Mouse (Mus musculus) adrenal gland, adult 2 months (tissue): ENCODE measurements around the gene Tctex1d1. TPM values are rescaled to one million over a fixed set of nuclear protein-coding genes. Genes with fewer than 3 reads are reported as not detected.
A peak's percentile ranks its signal among the peaks of the same experiment; 100 is the strongest.

ENCODE experiments used
- DNase-seq: peaks from one replicate; pipeline ENCODE4 v3.0.0; 2021
- polyA plus RNA-seq: library from polyadenylated mRNA; depleted of rRNA; stranded (reverse); fragments of >200 nt; gene quantifications from 2 replicates; pipeline ENCODE4 v1.2.3, GENCODE M21; 2012
- total RNA-seq, 2 experiments: library from RNA; stranded (reverse); gene quantifications; 2 replicates each; pipeline ENCODE4 v1.2.3; 2021

Gene Tctex1d1
- total and polyA plus RNA-seq, 3 experiments, result not detected

DNA sequence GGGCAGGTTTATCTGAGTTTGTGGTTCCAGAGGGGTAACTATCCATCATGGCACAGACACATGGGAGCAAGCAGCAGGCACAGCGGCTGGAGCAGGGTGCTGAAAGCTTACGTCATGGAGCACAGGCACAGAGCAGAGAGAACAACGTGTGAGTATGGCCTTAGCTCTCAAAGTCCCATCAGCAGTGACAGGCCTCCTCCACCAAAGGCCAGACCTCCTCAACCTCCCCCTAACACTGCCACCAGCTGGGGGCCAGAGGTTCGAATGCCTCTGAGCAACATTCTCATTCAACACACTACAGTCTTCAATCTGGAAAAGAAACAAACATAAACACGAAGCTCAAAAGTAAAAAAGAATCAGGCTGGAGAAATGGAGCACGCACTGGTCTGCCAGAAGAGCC lies 10.1 kb downstream of the Tctex1d1 start:
- DNase-seq, result no peak

DNA sequence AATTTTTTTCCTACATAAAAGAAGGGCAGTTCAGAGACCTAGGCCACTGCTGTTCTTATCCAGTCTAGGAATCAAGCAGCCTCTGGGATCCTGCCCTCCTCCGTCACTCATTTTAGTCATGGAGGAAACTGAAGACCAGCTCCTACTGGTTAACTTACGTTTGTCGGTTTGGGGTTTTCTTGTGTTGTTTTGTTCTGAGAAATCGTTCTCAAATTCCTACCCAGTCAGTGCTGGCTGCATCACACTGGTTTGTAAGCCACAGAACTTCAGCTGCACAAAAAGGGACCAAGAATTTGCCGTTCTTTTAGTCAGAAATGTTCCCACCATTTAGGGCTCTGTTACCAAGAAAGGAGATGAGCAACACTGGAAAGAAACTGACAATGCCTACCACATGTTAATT lies 11.0 kb downstream of the Tctex1d1 start:
- DNase-seq, result no peak

DNA sequence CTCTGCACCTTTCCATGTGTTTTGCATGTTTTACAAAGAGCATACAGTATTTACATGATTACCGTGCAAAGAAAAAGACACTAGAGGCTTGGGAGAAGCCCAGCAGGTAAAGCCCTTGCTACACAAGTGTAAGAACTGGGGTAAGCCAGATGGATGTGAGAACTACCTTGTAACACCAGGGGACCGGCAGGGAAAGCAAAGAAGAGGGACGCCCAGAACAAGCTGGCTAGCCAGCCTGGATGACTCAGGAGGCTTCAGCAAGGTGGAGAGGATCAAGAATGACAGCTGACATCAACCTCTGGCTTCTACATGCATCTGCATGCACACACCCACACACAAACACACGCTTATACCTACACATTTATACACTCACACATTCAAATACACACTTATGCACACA lies 11.6 kb downstream of the Tctex1d1 start:
- DNase-seq, result no peak

DNA sequence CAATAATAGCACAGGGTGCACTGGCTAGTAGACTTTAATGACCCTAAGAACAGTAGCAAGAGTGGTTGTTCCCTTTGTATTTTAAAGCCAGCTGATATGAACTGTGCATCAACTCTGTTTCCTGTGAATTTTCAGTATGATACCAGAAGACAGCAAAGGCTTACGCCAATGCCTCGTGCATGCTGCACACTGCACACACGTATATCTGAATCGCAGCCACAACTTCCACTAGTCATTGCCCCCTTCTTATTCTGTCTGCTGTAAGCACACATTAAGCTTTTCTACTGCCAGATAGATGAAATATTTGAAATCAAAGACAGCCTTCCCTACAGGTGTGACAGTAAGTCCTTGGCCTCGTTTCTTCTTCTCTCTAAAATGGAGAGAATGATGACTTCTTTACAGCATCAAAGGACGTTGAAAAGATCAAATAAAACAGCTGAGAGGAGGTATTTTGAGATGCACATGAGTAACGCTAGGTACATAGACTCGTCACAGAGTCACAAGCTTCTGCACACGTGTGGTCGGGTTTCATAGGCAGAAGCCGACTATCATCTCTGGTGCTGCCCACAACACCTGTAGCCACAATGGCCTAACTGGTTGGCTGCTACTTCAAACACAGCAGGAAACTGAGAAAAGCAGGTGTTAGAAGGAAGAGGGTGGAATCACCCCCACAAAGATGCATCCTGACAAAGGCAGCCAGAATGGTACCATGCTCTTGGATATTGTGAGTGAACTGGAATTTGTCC lies 12.4 kb downstream of the Tctex1d1 start:
- DNase-seq, result no peak

DNA sequence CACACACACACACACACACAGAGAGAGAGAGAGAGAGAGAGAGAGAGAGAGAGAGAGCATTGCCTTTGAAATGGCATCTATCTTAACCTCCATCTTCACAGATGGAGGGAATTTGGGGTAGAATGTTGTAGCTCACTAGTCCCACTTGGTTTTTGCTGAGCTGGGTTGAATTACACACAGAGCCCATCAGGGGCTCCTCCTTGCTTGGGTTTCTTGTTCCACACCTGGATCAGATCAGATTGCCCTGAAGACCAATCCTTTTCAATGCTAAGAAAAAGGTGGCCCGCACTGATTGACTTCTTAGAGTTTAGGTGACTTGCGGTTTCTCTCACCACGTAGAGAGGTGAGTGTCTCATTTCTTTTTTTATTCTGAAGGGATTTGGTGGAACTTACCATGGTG lies 13.3 kb downstream of the Tctex1d1 start:
- no peak for DNase-seq

DNA sequence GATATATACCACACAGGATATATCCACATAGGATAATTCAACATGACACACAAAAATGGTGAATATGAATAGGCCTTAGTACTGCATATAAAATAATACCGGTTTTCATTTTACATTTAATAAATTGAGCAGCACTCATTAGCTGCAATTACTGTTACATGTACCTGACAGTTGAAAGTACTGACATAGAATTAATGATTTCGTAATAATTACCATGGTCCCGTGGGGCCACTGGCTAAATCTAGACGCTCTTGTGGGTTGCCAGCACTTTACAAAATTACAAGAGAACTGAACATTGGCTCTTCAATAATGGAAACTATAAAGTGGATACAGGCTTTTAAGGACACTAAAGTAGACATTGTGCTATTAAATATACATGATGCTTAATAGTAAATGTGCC lies 26.3 kb downstream of the Tctex1d1 start:
- DNase-seq, result no peak

DNA sequence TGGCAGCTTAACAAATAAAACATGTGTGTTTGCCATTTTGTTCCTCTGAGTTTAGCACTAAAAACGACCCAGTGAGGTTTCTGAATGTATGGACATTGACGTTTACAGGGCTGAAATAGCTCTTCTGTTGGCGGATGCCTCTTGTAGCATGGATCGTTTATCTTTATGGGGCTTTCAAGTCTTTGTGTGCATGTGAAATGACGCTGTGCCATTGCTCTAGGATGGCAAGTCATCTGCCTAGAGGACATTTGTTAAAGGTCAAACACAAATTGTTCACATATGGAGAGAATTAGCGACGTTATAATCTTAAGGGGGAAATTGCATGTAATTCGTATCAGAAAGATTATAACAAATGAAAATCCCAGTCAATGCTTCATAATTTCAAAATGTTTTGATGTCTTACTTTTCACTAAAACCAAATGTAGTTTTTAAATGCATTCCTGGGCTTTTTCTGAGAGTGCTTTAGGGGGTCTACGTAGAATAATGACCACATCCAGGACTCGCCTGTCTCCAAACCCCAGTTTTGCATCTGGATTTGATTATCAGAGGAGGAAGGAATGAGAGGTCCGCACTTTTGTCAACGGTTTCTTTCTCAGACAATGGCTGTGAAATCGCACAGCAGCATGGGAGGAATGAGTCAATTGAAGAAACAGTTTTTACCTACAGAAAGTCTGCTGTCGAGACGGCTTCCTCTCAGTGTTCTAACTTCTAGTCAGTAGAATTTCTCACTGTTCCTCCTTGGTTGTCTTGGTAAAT lies 27.0 kb downstream of the Tctex1d1 start:
- no peak for DNase-seq

DNA sequence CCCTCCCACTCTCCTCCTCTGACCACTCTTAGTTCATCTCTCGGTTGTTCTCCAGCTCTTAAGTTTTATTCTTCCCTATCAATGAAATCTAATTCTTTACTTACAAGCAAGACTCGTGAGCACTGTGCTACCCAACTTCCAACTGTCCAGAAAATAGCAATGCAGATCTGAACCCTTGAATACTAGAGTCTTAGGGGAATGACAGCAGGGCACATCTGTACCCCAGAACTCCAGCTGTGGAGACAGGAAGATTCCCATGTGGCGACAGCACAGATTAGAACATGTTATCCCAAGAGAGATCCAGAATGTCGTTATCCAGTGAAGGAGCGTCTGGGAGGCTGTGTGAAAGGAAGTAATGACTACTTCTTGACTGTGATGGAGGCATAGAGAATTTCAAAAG lies 27.9 kb downstream of the Tctex1d1 start:
- no peak for DNase-seq

DNA sequence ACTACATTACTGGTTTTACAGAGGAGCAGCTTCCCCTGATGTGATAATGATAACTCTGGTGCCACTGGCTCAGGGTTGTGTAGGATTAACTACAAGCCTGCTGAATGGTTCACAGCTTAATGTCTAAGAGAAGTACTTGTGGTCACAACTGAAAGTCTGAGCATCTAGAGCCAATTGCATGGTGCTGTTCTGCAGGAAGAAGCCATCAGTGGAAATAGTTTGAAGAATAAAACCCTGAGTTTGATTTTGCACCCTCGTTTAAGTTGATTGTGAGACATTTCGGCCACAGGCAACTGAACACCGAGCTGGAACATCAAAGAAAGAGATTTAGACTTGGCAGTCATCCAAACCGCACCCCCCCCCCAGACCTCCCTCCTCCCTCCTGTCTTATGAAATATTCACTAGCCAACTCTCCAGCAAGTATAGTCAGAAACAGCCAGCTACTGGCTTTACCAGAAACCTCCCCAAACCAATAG lies 28.6 kb downstream of the Tctex1d1 start:
- peak; percentile 9 for DNase-seq

DNA sequence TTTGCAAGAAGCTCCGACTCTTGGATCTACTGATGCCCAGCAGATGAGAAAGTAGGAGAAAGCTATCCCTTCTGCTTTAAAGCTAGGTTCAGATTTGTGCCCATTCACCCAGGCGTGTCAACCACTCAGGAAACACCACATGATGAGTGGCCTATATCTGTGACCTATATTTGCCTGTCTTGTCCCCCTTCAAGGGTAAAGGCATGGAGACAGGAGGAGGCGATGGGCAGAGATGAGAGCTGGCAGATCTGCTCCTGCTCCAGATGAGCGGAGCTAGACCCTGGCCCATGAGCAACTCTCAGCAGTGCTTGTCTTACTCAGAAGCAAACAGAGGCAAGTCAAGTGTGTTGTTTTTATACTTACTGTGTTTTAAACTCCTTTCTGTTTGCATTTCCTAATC lies 32.3 kb downstream of the Tctex1d1 start:
- no peak for DNase-seq

DNA sequence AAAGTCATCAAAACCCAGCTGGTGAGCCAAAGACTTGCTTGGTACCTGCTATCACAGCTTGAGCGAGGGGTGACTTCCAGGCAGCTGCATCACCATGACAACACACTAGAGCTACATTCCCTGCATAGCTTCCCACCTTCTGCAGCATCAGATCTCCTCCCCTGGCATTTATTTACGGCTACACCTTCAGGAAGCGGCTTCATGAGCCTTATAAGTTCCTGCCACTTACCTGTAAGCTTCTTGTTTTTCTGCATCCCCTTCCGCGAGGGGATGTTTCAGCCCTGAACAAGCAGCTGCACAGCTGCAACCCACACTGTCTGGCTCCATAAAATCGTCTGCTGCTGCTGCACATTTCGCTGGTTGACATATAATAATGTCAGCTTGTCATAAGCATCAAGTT lies 33.4 kb downstream of the Tctex1d1 start:
- DNase-seq, result no peak

DNA sequence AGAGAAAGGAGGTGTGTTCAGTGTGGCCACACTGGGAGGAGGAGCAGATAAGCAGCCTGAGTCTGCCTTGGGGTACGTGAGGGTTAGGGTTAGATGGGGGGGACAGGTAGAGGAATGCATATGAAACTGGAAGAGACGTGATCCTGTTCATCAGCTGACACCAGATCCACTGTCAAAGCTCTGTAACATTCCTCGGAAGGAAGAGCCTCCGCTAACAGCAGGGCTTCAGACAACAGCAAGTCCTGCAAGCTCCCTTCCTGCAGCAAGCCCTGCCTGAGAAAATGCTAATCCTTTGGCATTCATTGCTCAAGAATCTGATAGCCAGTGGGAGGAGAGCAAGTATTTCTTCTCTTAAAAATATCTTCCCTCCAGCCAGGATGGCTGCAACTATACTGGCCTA lies 35.1 kb downstream of the Tctex1d1 start:
- no peak for DNase-seq

DNA sequence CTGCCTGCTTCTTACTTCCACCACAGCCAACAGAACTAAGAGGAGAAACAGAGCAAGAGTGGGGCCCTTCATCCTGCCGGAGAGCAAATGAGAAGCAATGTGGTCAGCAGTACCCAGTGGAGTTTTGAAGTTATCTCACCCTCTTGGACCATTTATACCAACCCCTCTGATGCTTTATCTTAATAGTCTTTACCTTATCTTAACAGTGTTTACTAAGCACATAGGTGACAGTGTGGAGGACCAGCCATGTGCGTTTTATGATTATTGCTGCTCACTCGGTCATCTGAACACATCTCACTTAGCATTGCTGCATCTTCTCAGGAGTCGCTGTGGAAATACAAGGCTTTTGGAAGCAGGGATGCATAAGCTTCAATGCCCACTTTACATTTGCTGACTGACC lies 48.2 kb downstream of the Tctex1d1 start, which contains the start of gene Insl5:
Gene Insl5 (minus strand): TSS at position 222 of the 400 bp plus-strand sequence.
- DNase-seq, result no peak

DNA sequence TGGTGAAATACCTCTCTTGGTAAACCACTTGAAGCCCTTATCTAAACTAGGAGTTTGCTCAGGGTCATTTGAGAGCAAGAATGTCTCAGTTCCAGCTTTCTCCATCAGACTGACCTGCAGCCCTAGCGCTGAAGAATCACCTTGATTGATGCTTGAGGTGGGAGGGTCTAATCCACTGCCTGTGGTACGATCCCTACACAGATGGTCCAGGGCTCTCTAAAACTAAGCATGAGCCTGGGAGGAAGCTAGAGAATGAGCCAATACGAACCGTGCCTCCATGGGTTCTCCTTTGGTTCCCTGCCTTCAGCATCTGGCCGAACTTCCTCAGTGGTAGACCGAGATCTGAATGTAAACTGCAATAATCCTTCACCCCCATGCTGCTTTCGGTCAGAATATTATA lies 49.3 kb downstream of the Tctex1d1 start:
- no peak for DNase-seq

DNA sequence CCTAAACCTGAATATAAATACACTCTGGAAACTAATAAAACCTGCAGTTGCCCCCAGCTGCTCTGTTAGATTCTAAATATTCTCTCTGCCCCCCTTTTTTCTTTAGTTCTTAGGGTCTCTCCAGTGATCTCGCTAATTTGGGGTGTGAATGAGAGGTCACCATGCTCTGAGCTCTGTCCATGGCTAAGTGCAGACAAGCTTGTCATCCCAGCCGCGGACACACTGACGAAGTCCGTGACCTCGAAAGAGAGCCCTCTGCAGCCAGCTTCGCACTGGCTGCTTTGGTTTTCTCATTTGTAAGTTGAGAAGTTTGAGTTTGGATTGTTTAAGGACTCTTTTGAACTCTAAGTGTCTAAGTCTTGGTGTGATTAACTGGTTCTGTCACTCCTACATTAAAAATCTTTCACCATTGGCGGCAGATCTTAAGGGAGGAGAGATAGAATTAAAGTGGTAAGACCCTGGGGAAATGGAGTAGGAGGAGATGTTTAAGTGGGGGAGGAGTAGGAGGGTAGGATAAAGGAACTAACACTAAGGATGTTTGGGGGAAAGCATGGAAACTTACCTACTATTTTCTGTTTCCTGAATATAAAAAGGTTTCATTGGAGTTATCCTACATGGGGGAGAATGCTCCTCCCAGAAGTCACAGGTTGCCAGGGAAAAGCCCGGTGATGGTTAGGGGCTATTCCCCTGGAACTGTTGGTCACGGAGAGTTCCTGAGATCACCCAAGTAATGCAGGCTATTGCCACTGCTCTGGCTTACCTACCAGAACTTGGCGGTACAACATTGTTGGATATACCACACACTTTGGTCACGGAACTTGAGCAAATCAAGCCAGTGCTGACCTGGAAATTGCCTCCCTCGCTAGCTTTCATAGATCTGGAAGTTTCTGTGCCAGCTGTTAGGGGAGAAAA lies 50.0 kb downstream of the Tctex1d1 start:
- no peak for DNase-seq

DNA sequence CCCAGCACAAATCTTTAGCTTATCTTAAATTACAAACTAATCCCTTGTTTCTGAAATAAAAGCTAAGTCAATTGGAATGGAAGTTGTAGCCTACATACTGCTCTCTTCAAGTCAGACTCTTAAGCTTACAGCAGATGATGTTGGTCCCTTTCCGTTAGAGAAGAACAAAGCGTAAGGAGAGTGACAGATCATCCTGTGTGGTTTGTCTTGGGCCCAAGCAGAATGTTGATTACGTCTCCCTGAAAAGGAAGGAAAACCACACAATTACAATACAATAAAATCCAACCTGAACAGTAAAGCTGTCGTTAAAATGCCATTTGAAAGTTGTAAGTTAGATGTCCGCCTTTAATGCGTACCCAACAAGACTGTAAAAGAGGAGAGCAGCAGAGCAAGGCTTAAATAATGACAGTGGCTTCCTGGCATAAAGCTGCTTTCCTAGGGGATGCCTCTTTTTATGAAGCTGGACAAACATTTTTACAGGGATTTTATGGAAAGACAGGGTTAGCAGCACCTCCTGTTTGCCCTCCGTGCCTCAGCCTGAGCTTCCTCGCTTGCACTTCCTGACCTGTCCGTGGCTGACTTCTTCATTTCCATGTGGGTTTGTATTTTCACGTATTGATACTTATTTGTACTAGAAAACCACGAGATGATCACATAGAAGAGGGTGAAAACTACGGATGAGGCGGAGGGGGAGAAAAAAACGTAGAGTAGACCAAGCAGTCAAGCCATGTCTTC lies 60.9 kb downstream of the Tctex1d1 start:
- no peak for DNase-seq

DNA sequence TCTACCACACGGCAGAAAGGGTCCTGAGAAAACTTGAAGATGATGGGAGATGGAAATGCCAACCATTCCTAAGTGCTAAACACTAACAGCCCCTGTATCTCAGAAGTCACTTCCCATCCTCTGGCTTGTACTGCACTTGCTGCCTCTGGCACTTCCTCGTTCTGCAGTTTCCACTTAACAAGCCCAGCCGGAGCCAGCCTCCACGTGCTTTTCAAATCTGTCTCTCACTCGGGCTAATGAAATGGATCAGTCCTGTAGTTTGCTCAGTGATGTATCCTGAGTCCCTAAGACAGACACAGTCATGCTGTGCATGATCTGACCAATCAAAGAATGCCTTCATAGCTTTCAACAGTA lies 61.4 kb downstream of the Tctex1d1 start:
- no peak for DNase-seq

DNA sequence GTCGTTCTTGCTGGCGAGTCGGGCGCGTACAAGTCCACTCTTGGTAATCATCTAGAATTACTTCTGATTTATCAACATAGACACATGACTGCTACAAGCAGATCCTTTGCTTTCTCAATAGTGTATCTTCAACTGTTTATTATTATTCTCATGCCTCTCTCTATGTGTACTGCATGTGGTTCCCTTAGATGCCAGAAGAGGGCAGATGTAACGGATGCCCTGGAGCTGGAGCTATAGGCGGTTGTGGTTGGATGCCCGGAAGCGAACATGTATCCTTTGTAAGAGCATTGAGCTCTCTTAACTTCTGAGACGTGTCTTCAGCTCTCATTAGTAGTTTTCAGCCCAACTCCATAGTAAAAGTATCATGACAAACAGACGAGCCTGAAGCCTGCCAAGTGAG lies 64.6 kb downstream of the Tctex1d1 start:
- no peak for DNase-seq

DNA sequence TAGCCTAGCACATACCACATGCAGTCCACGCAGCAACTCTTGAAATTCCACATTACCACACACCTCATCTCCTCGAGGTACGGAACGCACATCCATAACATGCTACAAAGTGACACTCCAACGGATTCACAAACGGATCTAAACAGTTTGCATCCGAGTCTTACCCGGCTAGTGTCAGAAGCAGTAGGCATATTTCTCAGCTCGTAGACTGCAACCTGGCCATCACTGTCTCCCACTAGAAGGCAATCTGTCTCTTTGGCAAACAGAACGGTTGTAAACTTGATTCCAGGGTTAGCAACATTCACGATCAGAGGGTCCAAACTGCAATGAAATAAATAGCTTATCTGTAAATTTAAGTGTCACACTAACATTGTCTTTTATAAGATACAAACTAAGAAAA lies 69.6 kb downstream of the Tctex1d1 start:
- DNase-seq, result no peak
